Mouse (Mus musculus) liver (tissue): ENCODE results near the gene C1qtnf9.

Source experiments
- DNase-seq: peaks from one replicate; pipeline ENCODE4 v3.0.0-alpha.2; 2020; ENCODE audit warnings: mixed read lengths

C1qtnf9 gene

DNA sequence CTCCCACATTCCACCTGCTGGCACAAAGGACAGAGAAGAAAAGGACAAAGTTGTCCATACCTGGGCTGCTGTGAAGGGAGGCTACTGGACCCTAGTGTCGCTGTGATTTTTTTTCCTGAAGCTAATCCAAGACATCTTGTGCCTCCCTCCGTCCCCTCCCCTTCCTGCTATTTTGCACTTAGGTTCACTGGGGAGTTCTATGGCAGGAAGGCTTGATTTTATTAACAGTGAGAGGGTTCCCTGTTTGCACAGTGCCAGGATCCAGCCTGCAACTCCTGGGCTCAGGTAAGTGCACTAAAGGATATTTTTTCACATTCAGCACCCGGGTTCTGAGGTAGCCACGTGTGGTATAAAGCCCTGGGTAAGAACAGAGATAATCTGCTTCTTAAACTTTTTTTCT, at the start of gene C1qtnf9:
TSS of gene C1qtnf9 (plus strand) at position 251 of the 400 bp plus-strand sequence.
- no peak for DNase-seq

DNA sequence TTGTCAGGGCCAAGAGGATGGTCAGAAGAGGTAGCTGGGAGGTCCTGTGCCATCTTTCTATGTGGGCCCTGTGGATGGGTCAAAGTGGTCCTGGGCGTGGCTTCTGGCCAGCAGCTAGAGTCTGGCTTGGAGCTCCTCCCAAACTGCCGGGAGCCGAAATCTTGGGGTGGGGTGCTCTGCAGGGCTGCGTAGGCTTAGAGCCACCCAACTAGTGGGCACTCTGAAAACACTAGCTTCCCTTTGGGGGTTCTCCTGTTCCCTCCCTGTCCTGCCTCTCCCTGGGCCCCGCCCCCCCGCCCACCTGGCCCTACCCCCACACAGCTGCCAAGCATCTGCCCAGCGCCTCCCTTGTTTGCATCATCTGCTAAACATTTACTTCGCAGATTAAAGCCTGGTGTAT, 46.6 kb upstream of the C1qtnf9 start:
- no peak for DNase-seq

DNA sequence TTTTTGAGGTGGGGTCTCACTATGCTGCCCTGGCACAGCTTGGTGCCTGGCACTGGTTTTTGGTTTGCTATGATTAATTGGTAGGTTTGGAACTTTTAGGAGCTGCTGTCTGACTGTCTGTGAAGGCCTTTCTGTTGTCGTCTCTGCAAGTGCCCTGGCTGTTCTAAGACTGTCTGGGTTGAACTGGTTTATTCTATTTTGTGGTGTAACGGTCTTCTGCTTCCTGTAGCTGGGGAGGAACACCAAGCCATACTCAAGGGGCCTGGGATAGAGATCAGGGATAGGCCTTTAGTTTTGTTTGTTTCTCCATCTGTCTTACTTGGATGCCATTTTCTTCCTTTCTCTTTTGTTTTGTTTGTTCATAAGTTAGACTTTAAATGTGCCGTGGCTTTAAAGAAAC, 46.0 kb upstream of the C1qtnf9 start:
- DNase-seq: no peak

DNA sequence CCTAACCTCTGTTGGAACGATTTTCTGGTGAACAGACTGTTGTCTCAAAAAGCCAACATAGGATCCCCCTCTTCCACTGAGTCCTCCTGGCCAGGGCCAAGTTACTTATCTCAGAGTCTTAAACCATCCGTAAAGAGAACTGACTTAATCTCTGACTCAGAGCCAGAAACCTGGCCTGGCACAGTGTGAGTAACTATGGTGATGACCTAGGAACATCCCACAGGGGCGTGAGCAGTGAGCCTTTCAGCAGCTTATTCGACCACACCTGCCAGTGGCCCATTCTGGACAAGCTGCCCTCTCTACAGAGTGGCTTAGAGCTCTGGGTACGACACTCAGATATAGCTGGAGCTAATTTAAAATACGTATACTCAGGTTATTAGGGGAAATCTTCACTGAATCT, 41.8 kb upstream of the C1qtnf9 start:
- no peak for DNase-seq

DNA sequence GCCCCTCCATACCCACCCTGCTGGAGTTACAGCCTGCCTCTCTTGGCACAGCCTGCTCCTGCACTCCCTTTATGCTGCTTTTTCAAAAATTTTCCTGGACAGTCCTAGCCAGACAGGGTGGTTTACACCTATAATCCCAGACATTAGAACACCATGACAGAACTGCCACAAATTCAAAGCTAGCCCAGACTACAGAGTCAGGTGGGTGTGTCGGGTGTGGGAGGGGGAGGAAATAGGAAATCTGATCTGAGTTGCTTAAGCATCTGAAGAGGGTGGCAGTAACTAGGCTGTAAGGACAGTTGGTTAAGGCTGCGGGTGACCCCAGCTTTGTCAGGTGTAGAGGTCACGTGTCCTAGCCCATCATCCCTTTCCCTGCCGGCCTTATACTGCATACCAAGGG, 40.8 kb upstream of the C1qtnf9 start:
- DNase-seq: no peak

DNA sequence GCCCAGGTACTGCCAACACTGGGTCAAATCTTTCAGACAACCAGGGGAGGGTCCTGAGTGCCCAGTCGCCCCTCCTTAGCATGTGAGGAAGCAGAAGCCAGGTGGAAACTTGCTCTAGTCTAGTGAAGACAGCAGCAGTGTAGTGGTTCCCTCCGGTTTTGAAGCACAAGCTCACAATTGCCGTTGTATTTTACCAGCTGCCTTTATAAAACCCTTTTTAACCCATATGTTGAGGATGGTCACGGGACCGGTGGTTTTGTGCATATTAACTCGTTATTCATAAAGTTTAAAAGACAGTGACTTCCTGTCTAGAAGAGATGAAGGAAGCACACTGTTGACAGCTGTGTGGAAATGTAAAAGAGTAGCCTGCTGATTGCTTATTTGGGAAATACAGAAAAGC, 35.9 kb upstream of the C1qtnf9 start:
- no peak for DNase-seq

DNA sequence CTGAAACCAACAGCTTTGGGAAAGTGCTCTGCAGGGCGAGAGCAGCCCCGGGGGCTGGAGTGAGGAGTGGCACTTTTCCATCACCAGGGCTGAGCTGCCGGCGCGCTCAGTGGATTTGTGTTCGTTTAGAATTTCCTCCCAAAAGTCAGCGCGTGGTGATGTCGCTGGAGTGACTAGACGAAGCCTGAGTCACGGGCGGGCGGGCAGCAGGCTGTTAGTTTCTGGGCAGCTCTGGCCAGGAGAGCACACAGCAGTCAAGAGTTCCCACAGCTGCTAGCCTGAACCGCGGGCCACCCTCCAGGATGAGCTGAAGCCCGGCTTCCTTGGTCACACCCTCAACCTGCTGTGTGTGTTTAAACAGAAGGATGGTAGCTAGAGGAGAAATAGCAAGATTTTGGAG, 35.1 kb upstream of the C1qtnf9 start:
- no peak for DNase-seq

DNA sequence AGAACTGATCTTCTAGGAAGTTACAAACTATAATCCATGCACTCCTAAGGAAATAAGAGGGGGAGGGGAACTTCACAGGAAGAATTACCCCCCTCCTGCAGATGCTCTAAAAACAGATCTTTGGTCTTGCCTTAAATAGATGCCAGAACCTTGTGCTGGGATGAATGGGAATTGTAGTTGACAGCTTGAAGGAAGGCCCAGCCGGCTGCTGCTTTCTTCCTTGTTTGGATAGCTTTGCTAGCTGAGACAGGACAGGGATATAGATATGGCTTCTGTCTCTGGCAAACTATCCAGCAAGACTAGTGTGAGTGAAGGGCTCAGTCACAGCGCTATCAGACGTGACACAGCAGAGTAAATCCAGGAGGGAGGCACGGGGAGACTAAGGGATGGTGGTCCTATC, 34.2 kb upstream of the C1qtnf9 start:
- DNase-seq: no peak

DNA sequence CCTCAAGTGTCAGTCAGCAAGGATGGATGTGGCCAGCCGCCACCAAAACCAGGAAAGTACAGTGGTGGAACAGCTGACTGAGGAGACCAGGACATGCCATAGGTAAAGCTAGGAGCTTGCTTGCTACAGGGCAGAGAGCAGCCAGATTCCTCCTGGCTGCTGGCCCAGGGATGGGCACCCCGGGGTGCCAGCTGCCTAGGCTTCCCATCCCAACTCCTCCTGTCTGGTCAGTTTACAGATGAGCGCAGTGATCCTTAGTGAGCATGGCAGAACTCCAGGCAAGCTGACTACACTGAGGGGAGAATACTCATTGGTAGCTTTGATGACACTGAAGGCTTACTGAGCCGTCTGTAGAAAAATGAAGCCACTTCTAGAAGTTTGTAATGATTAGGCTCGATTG, 32.7 kb upstream of the C1qtnf9 start:
- no peak for DNase-seq

DNA sequence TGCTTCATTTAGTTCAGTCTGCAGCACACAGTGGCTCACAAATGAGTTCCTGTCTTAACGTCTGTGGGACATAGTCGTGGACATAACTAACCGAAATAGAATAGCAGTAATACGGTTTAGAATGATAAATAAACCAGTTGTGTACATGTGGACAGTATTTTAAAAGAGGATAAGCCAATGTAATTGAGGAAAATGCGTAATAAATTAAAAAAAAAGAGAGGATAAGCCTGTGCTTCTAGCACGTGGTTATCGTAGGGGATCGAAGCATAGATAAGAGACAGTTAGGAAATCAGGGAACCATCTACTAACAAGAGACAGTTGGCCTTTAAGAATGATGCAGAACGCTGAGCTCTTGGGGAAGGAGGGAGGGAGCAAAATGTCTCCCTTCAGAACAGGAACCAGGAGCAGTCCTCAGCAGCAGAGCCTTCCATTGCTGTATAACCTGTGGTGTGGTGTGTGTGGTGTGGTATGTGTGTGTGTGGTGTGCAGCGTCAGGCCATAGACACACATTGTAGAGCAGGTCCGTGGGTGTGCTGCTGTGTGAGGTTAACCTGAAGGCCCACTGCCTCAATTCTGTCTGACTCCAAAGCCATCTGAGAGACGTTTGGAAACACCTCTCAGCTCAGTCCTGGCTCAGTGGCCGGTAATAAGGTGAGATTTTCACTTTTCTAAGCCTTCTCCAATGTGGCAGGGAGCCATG, 31.9 kb upstream of the C1qtnf9 start:
- no peak for DNase-seq

DNA sequence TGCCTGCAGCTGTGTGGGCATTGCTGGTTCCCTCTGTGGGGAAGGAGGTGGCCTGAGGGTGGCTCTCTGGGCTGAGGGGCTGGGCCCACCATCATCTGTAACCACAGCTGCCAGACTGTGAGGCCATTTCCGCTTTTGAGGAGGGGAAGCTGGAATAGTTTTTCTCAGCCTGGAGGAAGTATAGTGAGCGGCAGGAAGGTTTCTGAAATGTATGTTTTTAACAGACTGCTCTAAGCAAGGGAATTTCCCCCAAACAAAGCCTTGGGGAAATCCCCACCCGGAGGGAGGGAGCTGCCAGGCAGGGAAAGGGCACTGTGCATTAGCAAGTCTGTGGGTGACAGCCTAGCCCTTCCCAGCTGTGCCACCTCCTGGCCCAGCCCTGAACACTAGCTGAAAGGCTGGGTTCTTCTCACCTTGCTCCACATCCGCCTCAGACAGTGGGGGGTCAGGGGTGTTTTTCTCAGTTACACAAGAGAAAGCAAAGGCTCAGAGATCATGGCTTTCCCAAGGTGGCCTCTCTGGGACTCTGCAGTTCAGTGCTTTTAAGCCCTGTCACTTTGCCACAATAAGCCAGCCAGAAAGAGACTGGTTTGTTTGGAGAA, 31.2 kb upstream of the C1qtnf9 start:
- peak; percentile 45 for DNase-seq

DNA sequence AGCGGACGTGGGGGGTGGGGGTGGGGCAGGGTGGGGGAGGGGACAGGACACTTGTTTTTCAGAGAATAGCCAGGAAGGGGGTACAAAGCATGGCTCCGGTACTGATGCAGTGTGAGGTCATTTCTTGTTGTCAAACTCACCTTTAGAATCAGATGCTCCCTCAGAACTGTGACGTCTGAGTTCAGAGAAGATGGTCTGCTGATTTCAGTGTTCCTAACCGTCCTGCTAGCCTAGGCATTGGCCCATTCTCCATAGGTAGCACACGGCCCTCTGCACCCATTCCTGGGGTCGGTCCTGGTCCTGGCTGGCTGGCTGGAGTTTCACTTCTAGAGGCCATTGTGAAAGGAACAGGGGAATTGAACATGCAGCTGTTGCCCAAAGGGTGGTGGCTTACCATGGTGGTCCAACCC, 30.7 kb upstream of the C1qtnf9 start:
- no peak for DNase-seq

DNA sequence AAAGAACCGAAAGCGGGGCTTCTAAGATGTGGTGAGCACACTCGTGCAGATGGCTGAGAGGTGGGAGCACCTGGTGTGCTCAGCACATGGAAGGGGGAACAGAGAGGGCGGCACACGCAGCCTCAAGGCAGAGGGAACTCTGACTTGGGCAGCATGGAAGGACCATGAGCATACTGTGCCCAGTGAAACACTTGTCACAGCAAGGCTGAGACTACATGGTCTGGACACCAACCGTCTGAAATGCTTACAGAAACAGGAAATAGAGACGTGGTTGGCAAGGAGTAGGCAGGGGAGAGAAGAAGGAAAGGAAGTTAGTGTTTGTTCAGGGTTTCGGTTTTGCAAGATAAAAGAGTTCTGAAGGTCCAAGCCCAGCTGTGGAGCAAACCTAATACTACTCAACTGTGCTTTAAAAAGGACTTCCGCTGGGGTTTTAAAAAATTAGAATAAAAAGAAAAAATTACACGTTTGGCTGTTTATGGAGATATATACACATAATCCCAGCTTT, 29.4 kb upstream of the C1qtnf9 start:
- no peak for DNase-seq

DNA sequence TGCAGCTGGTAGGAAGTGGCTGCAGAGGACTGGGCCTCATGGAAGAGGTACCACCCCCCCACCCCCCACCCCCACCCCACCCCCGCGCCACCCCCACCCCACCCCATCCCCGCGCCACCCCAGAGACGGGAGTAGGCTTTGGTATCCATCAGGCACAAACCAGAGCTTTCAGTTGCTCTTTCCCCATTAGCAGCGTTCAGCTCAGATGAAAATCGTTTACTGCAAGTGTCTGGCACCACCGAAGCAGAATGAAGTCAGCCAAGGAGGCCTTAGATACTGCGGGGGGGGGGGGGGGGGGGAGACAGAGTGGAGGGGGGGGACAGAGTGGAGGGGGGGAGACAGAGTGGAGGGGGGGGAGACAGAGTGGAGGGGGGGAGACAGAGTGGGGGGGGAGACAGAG, 28.8 kb upstream of the C1qtnf9 start:
- no peak for DNase-seq

DNA sequence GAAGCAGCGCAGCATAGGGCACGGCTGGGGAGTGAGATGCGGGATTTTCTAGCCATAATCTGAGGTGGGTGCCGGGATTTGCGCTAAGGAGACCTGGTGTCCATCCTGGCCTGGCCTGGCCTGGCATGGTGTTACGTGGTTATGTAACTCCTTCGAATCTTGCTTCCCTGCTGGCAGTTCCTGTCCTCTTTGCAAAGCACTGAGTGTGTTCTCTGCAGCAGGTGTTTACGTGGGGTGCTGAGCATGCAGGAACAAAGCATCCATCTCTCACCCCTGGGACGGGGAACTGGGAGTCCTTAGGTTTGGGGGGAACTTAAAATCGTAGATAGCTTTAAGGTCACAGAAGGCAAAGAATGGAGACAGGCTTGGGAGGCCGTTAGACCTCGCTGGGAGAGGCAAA, 28.3 kb upstream of the C1qtnf9 start:
- DNase-seq: no peak

DNA sequence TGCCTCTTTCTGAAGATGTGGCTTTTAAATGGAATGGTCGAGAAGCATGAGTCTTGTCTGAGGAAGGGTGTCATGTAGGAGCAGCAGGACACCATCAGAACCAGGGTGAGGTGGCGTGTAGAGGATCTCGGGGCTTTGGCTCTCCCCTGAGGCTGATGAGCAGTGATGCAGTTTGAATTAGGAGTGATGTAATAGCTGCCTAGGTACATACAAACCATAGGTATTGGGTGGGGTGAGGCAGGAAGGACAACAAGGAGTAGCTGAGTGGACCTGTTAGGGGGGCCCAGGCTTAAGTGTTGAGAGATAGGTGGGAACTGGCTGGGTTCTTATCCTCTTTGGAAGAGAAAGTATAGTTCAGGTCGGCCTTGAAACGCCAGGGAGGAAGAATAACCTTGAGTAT, 27.4 kb upstream of the C1qtnf9 start:
- DNase-seq: no peak

DNA sequence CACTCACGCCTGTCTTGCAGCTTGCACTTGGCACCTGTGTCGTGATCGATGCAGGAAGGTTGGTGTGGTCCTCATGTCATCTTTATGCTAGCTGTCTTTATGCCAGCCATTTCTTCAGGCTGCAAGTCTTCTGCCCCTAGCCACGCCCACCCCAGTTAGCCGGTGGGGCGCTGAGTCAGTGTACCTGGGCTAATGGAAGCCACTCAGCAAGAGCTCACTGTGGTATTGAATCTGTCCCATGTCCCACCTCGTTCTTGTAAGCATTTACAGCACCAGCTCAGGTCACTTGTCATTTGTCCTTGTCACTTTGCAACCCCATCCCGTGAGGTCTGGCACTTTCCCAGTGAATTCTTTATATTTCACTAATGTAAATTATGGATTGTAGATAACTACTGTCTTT, 26.9 kb upstream of the C1qtnf9 start:
- no peak for DNase-seq

DNA sequence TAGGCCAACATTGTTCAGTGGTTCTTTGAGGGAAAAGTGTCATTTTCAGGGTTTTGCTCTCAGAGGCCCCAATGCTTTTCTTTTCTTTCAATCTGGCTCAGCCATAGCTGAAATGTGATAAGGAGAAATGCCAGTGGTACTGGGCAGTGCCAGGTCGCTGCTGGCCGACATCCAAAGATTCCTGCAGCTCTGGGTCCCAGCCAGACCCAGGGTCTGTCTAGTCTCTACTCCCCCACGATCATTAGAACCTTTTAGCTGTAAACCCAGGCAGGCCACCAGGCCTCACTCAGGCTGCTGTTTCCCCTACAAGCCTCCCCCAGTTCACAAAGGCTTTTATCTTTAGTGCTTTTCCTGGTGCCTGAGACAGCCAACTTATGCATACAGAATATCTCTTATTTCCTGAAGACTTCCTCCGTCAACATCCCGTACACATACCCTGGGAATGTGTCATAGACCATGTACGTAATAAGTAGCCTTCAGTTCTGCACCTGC, 26.4 kb upstream of the C1qtnf9 start:
- no peak for DNase-seq

DNA sequence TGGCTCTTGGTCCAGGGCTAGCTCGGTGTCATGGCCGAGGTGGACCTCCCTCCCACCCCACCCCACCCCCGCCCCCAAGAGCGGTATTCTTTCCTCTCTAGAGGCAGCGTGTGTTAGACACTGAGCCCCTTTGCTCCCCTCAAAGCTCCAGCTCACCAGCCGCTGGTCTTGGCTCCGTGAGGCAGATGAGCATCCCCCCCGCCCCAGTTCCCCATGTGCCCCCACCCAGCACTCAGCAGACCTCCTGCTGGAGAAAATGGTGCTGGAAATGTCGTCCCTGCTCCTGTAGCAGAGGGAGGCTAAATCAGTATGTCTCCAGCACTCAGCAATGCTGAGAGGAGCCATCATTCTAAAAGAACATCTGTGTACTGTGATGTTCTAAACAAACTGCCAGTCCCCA, 24.3 kb upstream of the C1qtnf9 start:
- no peak for DNase-seq

DNA sequence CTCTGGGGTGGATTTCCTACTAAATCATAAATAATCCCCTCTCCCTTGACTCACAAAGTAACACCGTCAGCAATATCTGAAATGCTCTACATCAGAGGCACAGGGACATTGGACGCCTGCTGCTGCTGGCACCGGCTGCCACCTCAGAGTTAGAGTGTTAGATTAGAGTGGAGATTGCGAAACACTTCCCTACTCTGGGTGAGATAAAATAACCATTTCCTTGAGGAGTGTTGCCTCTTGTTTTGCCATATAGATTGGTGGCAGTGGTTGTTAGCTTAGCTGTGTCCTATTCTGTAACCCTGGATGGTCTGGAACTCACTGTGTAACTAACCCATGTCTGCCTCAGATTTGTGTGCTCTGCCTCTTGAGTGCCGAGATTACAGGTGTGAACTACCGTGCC, 22.7 kb upstream of the C1qtnf9 start:
- DNase-seq: no peak

DNA sequence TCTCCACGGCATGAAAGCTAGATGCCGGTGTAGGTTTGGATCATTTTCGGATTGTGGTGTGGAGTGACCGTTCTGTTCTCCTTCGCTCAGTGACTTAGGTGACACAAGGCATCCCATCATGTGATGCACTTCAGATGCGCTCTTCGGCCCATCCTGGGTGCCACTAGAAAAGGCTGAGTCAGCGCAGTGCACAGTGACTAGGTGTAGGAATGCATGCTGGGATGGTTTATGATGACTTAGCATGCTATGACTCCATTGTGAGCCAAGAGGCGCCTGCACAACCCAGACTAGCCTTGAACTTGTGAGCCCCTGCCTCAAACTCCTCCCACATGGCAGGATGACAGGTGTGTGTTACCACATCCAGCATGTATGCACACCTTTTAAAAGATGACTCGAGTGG, 21.8 kb upstream of the C1qtnf9 start:
- DNase-seq: no peak

DNA sequence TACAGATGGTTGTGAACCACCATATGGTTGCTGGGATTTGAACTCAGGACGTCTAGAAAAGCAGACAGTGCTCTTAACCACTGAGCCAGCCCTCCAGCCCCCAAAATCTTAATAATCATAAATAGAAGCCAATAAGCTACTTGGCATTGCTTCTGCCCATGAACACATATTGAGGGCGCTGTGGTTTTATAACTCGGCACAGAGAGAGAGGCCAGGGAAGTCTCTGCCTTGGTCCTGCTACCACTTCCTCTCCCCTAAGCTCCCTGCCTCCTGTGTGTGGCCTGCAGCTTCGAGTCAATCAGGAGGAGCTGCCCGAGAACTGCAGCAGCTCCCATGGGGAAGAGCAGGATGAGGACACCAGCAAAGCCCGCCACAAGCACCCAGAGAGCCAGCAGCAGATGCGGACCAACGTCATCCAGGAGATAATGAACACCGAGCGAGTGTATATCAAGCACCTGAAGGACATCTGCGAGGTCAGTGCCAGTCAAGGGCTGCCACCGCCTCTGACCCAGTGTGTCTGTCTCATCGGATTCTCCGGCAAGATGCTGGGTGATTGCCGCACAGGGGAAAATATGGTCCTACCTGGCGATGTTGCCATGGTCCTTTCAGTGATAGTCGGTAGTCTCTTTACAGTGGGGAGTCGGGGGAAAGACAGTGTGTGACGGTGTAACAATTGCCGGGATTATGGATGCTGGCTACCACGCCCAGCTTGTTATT, 20.6 kb upstream of the C1qtnf9 start:
- DNase-seq: no peak

DNA sequence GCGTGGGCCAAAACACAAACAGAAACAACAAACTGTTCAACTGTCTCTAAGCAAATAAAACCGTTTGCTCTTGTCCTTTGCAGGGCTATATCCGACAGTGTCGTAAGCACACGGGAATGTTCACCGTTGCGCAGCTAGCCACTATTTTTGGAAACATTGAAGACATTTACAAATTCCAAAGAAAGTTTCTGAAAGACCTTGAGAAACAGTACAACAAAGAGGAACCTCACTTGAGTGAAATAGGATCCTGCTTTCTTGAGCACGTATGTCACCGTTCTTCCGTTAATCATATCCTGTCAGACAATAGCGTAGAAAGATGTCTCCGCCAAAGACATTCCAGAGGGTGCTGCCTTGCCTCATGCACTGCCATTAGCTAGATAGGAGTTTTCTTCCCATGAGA, 18.1 kb upstream of the C1qtnf9 start:
- no peak for DNase-seq

DNA sequence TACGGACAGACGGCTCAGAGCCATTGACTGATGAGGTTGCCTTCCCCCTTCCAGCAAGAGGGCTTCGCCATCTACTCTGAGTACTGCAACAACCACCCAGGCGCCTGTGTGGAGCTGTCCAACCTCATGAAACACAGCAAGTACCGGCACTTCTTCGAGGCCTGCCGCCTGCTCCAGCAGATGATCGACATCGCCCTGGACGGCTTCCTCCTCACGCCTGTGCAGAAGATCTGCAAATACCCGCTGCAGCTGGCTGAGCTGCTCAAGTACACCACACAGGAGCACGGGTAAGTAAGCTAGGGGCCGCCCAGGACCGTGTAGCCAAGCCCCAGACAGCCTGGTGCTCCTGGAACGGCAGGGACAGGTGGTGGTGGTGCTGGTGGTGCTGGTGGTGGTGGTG, 16.4 kb upstream of the C1qtnf9 start:
- DNase-seq: no peak
